Mouse (Mus musculus) small intestine, adult 2 months (tissue): ENCODE measurements at regions not wholly inside any gene's neighbourhood (a gene's known extent, or its start where the extent isn't known, plus 50 kb on each side); places are given as distances from the start of the nearest gene placed in this dataset.

Source experiments
- CTCF ChIP-seq: fragments of 200-500 bp; IDR thresholded peaks from 2 replicates; pipeline ENCODE4 v1.5.1; 2012; ENCODE audit warnings: low read depth, mild to moderate bottlenecking, control low read depth, inconsistent platforms, low read length, moderate library complexity, mixed read lengths; ENCODE audit not compliant: insufficient replicate concordance, insufficient read length; ENCODE audit errors: extremely low read depth
- POLR2A ChIP-seq: fragments of 200-500 bp; IDR thresholded peaks from 2 replicates; pipeline ENCODE4 v1.6.1; 2012; ENCODE audit warnings: low read depth, mild to moderate bottlenecking, control low read depth, inconsistent platforms, low read length, moderate library complexity

DNA sequence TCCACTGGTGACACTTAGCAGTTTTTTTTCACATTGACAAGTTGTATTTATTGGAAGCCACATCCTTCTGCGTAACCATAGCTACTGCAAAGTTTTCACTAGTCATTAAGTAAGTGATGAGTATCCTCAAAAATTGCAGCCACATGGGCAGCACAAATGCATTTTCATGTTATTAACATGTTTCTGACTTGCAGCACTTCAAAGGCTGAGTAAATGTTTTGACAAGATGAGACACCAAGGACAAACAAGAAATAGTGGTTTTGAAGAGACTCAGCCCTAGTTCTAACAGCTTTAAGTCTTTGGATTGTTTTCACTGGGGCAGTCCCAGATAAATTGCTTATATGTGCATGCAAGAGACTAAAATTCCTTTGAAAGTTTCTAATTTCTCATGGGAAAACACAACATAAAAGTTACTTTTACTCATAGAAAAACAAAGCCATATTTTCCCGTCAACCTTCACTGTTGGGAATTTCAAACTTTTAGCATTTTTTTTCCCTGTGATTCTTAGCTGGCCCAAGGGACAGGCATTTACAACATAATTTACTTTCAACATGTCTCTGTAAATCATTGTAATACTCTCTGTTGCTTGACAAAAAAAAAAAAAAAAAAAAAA lies 787.5 kb upstream of the Zeb2 start:
- TF ChIP-seq CTCF (no peak), POLR2A (no peak)
